Mouse (Mus musculus) liver, embryonic 15.5 days (tissue): Measurements from ENCODE around the gene Minpp1. TPM values are rescaled to one million over a fixed set of nuclear protein-coding genes. Genes with fewer than 3 reads are reported as not detected.
"Not testable (repeated sequence)": the region's sequence is repeated elsewhere in the genome, so short reads cannot be mapped to it uniquely, and the experiment has no call there.

ENCODE experiments used
- ATAC-seq: fragments of 200-750 bp; cut with Nextera tagmentation; 2 replicates; pipeline ENCODE4 v1.8.0; 2017; ENCODE audit warnings: moderate number of reproducible peaks, mild to moderate bottlenecking, moderate library complexity; ENCODE audit not compliant: insufficient read depth
- H3K27ac ChIP-seq: fragments of 300-500 bp; sonication (generic); replicated peaks from 2 replicates; pipeline ENCODE4 v1.5.1; 2015; ENCODE audit warnings: mild to moderate bottlenecking, inconsistent platforms
- H3K27me3 ChIP-seq: fragments of 300-500 bp; sonication (generic); 2 replicates; pipeline ENCODE4 v1.6.1; 2015; ENCODE audit warnings: mild to moderate bottlenecking, inconsistent platforms
- H3K36me3 ChIP-seq: fragments of 300-500 bp; sonication (generic); replicated peaks from 2 replicates; pipeline ENCODE4 v1.6.1; 2015; ENCODE audit warnings: moderate library complexity, mild to moderate bottlenecking, inconsistent platforms
- H3K4me1 ChIP-seq: fragments of 300-500 bp; sonication (generic); replicated peaks from 2 replicates; pipeline ENCODE4 v1.6.1; 2015; ENCODE audit warnings: inconsistent platforms
- H3K4me2 ChIP-seq: fragments of 300-500 bp; sonication (generic); 2 replicates; pipeline ENCODE4 v1.6.1; 2015; ENCODE audit warnings: moderate library complexity, mild to moderate bottlenecking, inconsistent platforms
- H3K4me3 ChIP-seq: fragments of 300-500 bp; sonication (generic); replicated peaks from 2 replicates; pipeline ENCODE4 v1.5.1; 2015; ENCODE audit warnings: mild to moderate bottlenecking, inconsistent platforms
- H3K9ac ChIP-seq: fragments of 300-500 bp; sonication (generic); 2 replicates; pipeline ENCODE4 v1.6.1; 2015; ENCODE audit warnings: moderate library complexity, mild to moderate bottlenecking, inconsistent platforms
- H3K9me3 ChIP-seq: fragments of 300-500 bp; sonication (generic); replicated peaks from 2 replicates; pipeline ENCODE4 v1.6.1; 2016; ENCODE audit warnings: inconsistent platforms
- WGBS: fragments of 180-500 bp; shearing (Covaris S2); methylation state at CpG from one replicate; pipeline ENCODE4 v1.1.7; 2015; ENCODE audit warnings: mixed read lengths; ENCODE audit not compliant: insufficient replicate concordance; 5-methylcytosine and 5-hydroxymethylcytosine counted together
- polyA plus RNA-seq: library from polyadenylated mRNA; unstranded; fragments of >200 nt; fragmentation: Nextera tagmentation; extraction: Ambion mirVana; gene quantifications from 2 replicates; pipeline ENCODE4 v1.2.1, GENCODE M21; 2015

Gene Minpp1
- polyA plus RNA-seq = 82.9 and 84.9 TPM in 2 replicates

GRCm38 (mm10) chr19:32485681-32486105, at the start of gene Minpp1:
Minpp1 (plus strand) TSS chr19:32485769.
- Histone ChIP-seq H3K4me1 (peaks cover 63% of the 10 kb centered on the region), H3K9ac (peak within 1 kb of the TSS; percentile 91), H3K4me3 (peak within 1 kb of the TSS; percentile 89), H3K27ac (peak within 1 kb of the TSS; percentile 94), H3K27me3 (no peaks in the 10 kb centered on the region), H3K36me3 (no peaks in the 10 kb centered on the region), H3K9me3 (no peaks in the 10 kb centered on the region), H3K4me2 (peak within 1 kb of the TSS; percentile 84)
- WGBS = under 1% methylated on average over 64 of the region's 64 CpGs
- peak; percentile 77 for ATAC-seq

DNA sequence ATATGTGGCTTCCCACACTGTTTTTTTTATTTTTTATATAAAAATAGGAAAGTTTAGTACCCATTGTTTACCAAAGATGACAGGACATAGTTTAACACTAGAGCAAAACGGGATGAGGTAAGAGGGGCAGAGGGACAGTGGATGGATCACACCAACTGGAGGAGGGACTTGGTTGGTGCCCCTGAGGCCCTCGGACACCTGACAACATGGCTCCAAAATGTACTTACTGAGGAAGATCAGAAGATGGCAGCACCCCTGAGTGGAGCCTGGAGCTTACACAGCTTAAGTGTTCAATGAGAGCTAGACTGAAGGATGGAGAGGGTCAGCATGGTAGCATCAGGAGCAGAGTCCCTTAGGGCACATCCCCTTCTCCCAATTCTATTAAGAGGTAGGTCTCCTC, 46.2 kb upstream of the Minpp1 start:
- H3K36me3 ChIP-seq = no peaks in the 10 kb centered on the region
- whole genome bisulfite sequencing = 71% methylated on average over 2 of the region's 2 CpGs
- no peak for ATAC-seq

GRCm38 (mm10) chr19:32441568-32441967, 44.0 kb upstream of the Minpp1 start:
- Histone ChIP-seq H3K9me3 (no peaks in the 10 kb centered on the region), H3K4me1 (peaks cover 11% of the 10 kb centered on the region), H3K4me2 (no peak overlapping the region), H3K36me3 (no peaks in the 10 kb centered on the region), H3K9ac (no peak overlapping the region), H3K4me3 (no peak overlapping the region), H3K27ac (no peak overlapping the region), H3K27me3 (no peaks in the 10 kb centered on the region)
- WGBS = 88% methylated on average over 11 of the region's 11 CpGs
- ATAC-seq = no peak

More for the DNA sequence above, 46.2 kb upstream of the Minpp1 start:
- Histone ChIP-seq H3K4me3 (no peak overlapping the region), H3K27ac (no peak overlapping the region), H3K9ac (no peak overlapping the region), H3K27me3 (no peaks in the 10 kb centered on the region), H3K9me3 (no peaks in the 10 kb centered on the region), H3K4me2 (no peak overlapping the region), H3K4me1 (peaks cover 11% of the 10 kb centered on the region)

DNA sequence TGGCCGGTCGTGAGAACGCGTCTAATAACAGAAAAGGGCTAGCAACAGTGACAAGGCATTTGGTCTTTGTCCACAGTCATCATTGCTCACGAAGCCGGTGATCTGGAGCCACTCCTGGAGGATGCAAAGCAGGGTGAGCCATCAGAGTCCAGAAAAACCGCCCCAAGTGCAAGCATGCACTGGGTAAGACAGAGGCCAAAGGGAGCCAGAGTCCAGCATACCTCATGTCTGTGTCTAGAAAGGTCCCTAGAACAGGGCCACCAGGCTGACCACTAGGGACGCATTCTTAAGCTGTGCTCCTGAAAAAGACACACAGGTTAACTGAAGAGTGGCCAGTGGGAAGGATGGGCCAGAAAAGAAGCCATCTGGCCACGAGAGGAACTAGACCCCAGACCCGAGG, 36.6 kb upstream of the Minpp1 start:
- Histone ChIP-seq H3K9me3 (no peaks in the 10 kb centered on the region), H3K4me3 (no peak overlapping the region), H3K4me1 (no peaks in the 10 kb centered on the region), H3K9ac (no peak overlapping the region), H3K4me2 (no peak overlapping the region), H3K36me3 (no peaks in the 10 kb centered on the region), H3K27me3 (no peaks in the 10 kb centered on the region), H3K27ac (no peak overlapping the region)
- 84% methylated on average over 10 of the region's 10 CpGs for WGBS
- ATAC-seq = no peak

DNA sequence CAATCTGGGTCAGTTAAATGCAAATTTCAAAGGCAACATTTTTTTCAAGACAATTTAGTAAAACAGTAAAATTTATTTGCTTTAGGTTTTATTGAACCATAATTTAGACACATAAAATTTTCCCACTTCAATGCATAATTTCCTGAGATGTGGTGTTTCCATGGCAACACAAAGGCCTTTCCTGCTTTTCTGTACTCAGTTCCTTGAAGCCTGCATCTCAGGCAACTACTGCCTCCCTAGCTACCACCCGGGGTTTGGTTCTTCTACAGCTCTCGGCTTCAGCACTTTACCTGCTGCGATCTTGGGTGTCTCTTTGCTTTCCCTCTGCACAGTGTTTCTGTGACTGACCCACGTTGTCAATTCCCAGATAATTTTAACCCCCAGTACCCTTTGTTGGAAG, 33.3 kb upstream of the Minpp1 start:
- H3K4me2 ChIP-seq = no peak overlapping the region
- ATAC-seq = no peak
- WGBS = 70% methylated on average over 4 of the region's 4 CpGs
- no peaks in the 10 kb centered on the region for H3K27me3 ChIP-seq
- H3K4me1 ChIP-seq = no peaks in the 10 kb centered on the region
- no peak overlapping the region for H3K27ac ChIP-seq
- no peaks in the 10 kb centered on the region for H3K9me3 ChIP-seq
- no peak overlapping the region for H3K4me3 ChIP-seq
- H3K9ac ChIP-seq = no peak overlapping the region
- no peaks in the 10 kb centered on the region for H3K36me3 ChIP-seq

GRCm38 (mm10) chr19:32456744-32457143, 28.8 kb upstream of the Minpp1 start:
- no peaks in the 10 kb centered on the region for H3K9me3 ChIP-seq
- H3K36me3 ChIP-seq = no peaks in the 10 kb centered on the region
- H3K27me3 ChIP-seq = no peaks in the 10 kb centered on the region
- H3K9ac ChIP-seq = no peak overlapping the region
- H3K4me2 ChIP-seq = no peak overlapping the region
- no peak overlapping the region for H3K4me3 ChIP-seq
- no peak for ATAC-seq
- no peak overlapping the region for H3K27ac ChIP-seq
- WGBS = 71% methylated on average over 2 of the region's 2 CpGs
- no peaks in the 10 kb centered on the region for H3K4me1 ChIP-seq

GRCm38 (mm10) chr19:32457631-32458030, 27.9 kb upstream of the Minpp1 start:
- not testable (repeated sequence) for H3K27me3 ChIP-seq, H3K9ac ChIP-seq, H3K9me3 ChIP-seq, H3K4me3 ChIP-seq, H3K4me1 ChIP-seq, ATAC-seq, H3K27ac ChIP-seq, H3K4me2 ChIP-seq, H3K36me3 ChIP-seq
- 70% methylated on average over 8 of the region's 8 CpGs for WGBS

DNA sequence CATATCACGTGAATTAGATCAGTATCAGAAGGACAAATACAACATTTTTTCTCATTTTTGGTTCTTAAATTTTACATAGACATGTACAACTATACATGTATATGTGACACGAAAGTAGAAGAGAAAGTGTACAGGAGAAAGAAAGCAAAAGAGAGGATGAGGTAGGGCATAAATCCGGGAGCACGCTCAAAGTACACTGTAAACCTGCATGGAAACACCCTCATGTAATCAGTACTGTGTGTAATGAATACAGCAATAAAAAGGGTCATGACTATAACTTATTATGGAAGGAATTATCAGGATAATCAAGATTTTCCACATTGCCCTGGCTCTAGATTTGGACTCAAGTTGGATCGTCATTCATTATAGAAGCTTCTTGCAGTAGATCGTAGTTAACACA, 22.5 kb upstream of the Minpp1 start:
- Histone ChIP-seq H3K36me3 (no peaks in the 10 kb centered on the region), H3K4me1 (peaks cover 5% of the 10 kb centered on the region; the same call in 1 of the 2 replicates), H3K27ac (no peak overlapping the region), H3K27me3 (no peaks in the 10 kb centered on the region), H3K9ac (no peak overlapping the region), H3K4me3 (no peak overlapping the region), H3K4me2 (no peak overlapping the region), H3K9me3 (no peaks in the 10 kb centered on the region)
- WGBS = 78% methylated on average over 6 of the region's 6 CpGs
- ATAC-seq = no peak

DNA sequence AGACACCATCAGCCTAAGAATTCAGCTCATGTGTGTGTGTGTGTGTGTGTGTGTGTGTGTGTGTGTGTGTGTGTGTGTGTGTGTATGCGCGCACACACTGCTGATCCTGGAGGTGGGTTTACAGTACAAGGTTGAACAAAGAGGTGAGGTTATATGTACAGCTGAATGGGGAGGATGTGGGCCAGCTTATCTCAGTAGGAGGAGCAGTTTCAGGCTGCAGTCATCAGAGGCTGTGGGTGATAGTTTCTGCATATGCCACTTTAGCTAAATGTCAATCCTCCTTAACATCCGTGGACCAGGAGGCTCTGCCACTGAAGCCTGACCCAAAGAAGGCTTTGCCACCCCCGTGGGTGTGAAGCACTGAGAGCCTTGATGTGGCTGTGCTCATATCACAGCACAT, 20.3 kb upstream of the Minpp1 start:
- H3K36me3 ChIP-seq = no peaks in the 10 kb centered on the region
- no peak for ATAC-seq
- 39% methylated on average over 4 of the region's 4 CpGs for WGBS
- no peak overlapping the region for H3K4me2 ChIP-seq
- H3K4me1 ChIP-seq = peaks cover 5% of the 10 kb centered on the region
- H3K9me3 ChIP-seq = no peaks in the 10 kb centered on the region
- no peak overlapping the region for H3K27ac ChIP-seq
- H3K4me3 ChIP-seq = no peak overlapping the region
- H3K9ac ChIP-seq = no peak overlapping the region
- H3K27me3 ChIP-seq = no peaks in the 10 kb centered on the region

DNA sequence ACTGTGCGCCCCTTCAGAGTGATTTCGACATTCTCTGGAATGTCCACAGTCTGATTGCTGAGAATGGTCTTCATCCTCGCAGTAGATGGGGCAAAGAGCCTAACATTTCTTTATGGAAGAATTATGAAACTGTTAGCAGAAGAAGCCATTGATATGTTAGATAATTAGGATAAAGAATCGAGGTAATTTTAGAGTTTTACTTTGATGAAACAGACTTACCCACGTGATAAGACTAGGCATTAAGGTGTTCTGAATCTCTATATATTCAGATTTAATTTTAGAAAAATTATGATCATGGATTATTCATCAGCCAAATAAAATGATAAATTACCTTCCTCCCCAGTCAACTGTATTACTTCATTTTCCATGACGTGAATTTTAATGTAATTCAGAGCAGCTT, 19.1 kb upstream of the Minpp1 start, which contains the start of gene Rpl9-ps6:
Gene Rpl9-ps6 (minus strand): TSS at position 101 of the 400 bp plus-strand sequence.
- no peak for ATAC-seq
- Histone ChIP-seq H3K4me2 (no peak within 1 kb of the TSS), H3K36me3 (no peaks in the 10 kb centered on the region), H3K27ac (no peak within 1 kb of the TSS), H3K4me1 (peaks cover 9% of the 10 kb centered on the region), H3K9ac (no peak within 1 kb of the TSS), H3K9me3 (no peaks in the 10 kb centered on the region), H3K4me3 (no peak within 1 kb of the TSS), H3K27me3 (no peaks in the 10 kb centered on the region)
- 62% methylated on average over 6 of the region's 6 CpGs for WGBS

- Histone ChIP-seq H3K4me2 (no peak overlapping the region), H3K4me3 (no peak overlapping the region), H3K9me3 (no peaks in the 10 kb centered on the region), H3K9ac (no peak overlapping the region), H3K27ac (no peak overlapping the region), H3K4me1 (peaks cover 9% of the 10 kb centered on the region), H3K36me3 (no peaks in the 10 kb centered on the region), H3K27me3 (no peaks in the 10 kb centered on the region)
- 52% methylated on average over 5 of the region's 5 CpGs for WGBS
- no peak for ATAC-seq
Observed at GRCm38 (mm10) chr19:32467325-32467724, 18.2 kb upstream of the Minpp1 start.

DNA sequence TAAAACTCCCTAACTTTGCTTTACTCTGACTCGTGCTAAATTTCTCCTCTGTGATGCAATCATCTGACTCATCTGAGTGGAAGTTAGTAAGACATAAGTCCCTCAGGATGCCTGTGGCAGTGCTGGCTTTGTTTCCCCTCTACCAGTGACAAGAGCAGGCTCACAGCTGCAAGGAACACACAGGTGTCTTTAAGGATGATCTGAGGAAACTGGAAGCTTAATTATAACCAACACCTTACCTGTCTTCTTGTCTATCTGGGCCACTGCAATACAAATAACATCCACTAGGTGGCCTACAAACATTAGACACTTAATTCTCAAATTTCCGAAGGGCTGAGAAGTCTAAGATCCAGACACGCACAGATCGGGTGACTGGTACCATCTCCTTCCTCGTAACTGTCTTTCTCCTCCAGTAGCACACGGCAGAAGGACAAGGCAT, 15.5 kb upstream of the Minpp1 start:
- 15% methylated on average over 6 of the region's 6 CpGs for WGBS
- H3K27ac ChIP-seq = no peak overlapping the region
- no peak overlapping the region for H3K4me3 ChIP-seq
- no peak overlapping the region for H3K9ac ChIP-seq
- H3K4me2 ChIP-seq = peak overlapping the region; percentile 38; the same call in 1 of the 2 replicates
- H3K9me3 ChIP-seq = no peaks in the 10 kb centered on the region
- ATAC-seq = peak; percentile 40; the same call in 1 of the 2 replicates
- no peaks in the 10 kb centered on the region for H3K36me3 ChIP-seq
- no peaks in the 10 kb centered on the region for H3K27me3 ChIP-seq
- peaks cover 14% of the 10 kb centered on the region for H3K4me1 ChIP-seq
